19 mouse cellular contexts compared by ENCODE assay signal in the genomic region with DNA sequence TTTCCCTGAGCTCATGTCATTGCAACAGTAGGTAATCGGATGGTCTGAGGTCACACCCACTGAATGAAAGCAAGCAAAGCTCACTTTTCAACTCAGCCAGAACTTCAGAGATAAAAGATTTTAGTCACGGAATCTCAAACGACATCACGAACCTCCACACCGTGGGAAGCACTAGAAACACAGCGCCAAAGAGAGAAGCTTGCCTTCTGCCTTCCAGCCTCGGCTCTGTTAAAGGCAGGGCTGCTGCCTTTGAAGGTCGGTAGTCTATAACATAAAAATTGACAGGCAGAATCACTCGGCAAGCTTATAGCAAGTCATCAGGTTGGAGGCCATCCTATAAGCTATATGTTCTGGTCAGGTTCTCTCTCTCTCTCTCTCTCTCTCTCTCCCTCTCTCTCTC.
A peak's percentile ranks its signal among the peaks of the same experiment; 100 is the strongest.
DNase-seq lines count a peak whose midpoint lies in the region; ATAC-seq and TF ChIP-seq lines count a peak whose summit lies in the region.
"Had no signal": no experiment of that assay in that cellular context is flagged by ENCODE, and none has a peak within 500 bp of the region (broad histone marks: within the 10 kb centered on the region; RNA-seq: fewer than 3 reads in every experiment).

No protein-coding gene starts in this region.

- H3K4me1 ChIP-seq in midbrain, embryonic 16.5 days (ENCODE audit: control insufficient read depth, insufficient read depth, low read length), result no peaks in the 10 kb centered on the region
- peaks cover 4% of the 10 kb centered on the region; the same call in 1 of the 2 replicates for H3K4me1 ChIP-seq in midbrain, embryonic 13.5 days (replicated peaks)
- H3K4me1 ChIP-seq: forebrain, embryonic 13.5 days; forebrain, embryonic 15.5 days had no signal

- 56% methylated on average over 9 of the region's 9 CpGs for WGBS in midbrain, embryonic 16.5 days
- 66% methylated on average over 9 of the region's 9 CpGs for WGBS in midbrain, embryonic 13.5 days

- no peak for TF ChIP-seq POLR2A in brain, embryonic 14.5 days (IDR thresholded peaks at IDR 0.05; ENCODE audit: borderline replicate concordance, extremely low read depth, insufficient read depth, insufficient read length, poor library complexity, severe bottlenecking)

- no peak overlapping the region for H3K27ac ChIP-seq in midbrain, embryonic 16.5 days (ENCODE audit: low read length)
- no peak overlapping the region for H3K27ac ChIP-seq in midbrain, embryonic 13.5 days
- H3K27ac ChIP-seq: embryonic facial prominence, embryonic 10.5 days; embryonic facial prominence, embryonic 12.5 days; forebrain, embryonic 13.5 days; forebrain, embryonic 15.5 days had no signal

- H3K4me3 ChIP-seq in midbrain, embryonic 16.5 days (ENCODE audit: low read depth, low read length), result no peak overlapping the region
- no peak overlapping the region for H3K4me3 ChIP-seq in midbrain, embryonic 13.5 days (replicated peaks)
- H3K4me3 ChIP-seq: embryonic facial prominence, embryonic 10.5 days; embryonic facial prominence, embryonic 12.5 days; forebrain, embryonic 13.5 days; forebrain, embryonic 15.5 days had no signal

- H3K9me3 ChIP-seq in midbrain, embryonic 16.5 days (replicated peaks; ENCODE audit: control insufficient read depth, low read length, poor library complexity, severe bottlenecking), result no peaks in the 10 kb centered on the region
- no peaks in the 10 kb centered on the region for H3K9me3 ChIP-seq in midbrain, embryonic 13.5 days
- H3K9me3 ChIP-seq: embryonic facial prominence, embryonic 10.5 days; embryonic facial prominence, embryonic 12.5 days; forebrain, embryonic 13.5 days; forebrain, embryonic 15.5 days had no signal

- ATAC-seq in midbrain, embryonic 16.5 days, result peak; percentile 40; the same call in 1 of the 2 replicates
- ATAC-seq in midbrain, embryonic 13.5 days, result no peak
- ATAC-seq: forebrain, embryonic 13.5 days; forebrain, embryonic 15.5 days; forebrain, postnatal 0 days had no signal

- no peaks in the 10 kb centered on the region for H3K36me3 ChIP-seq in midbrain, embryonic 16.5 days (ENCODE audit: control insufficient read depth, insufficient read depth, low read length)
- H3K36me3 ChIP-seq in midbrain, embryonic 13.5 days, result no peaks in the 10 kb centered on the region
- H3K36me3 ChIP-seq: embryonic facial prominence, embryonic 10.5 days; embryonic facial prominence, embryonic 12.5 days; forebrain, embryonic 15.5 days had no signal

- H3K9ac ChIP-seq in midbrain, embryonic 16.5 days (ENCODE audit: low read depth, low read length), result no peak overlapping the region
- H3K9ac ChIP-seq in midbrain, embryonic 13.5 days (replicated peaks), result no peak overlapping the region
- H3K9ac ChIP-seq: embryonic facial prominence, embryonic 12.5 days; forebrain, embryonic 13.5 days; forebrain, embryonic 15.5 days; forebrain, postnatal 0 days had no signal

- H3K4me2 ChIP-seq in midbrain, embryonic 16.5 days (ENCODE audit: low read length), result no peak overlapping the region
- no peak overlapping the region for H3K4me2 ChIP-seq in midbrain, embryonic 13.5 days (replicated peaks)
- H3K4me2 ChIP-seq: embryonic facial prominence, embryonic 12.5 days; forebrain, embryonic 13.5 days; forebrain, embryonic 15.5 days had no signal

- peak; percentile 51 for DNase-seq in heart, adult 11 months
- DNase-seq in heart, adult 18-20 months, result no peak
- peak; percentile 46 for DNase-seq in brain, embryonic 14.5 days (ENCODE audit: low read depth)
- DNase-seq in yolk sac, embryonic 10.5 days (ENCODE audit: low spot score), result no peak
- DNase-seq: adrenal gland, adult 2 months; adrenal gland, postnatal 10 days; adrenal gland, postnatal 25 days; cerebellum, adult 11 months; cerebellum, adult 18-20 months; cerebellum, adult 8-10 months; cerebellum, postnatal 10 days; cerebellum, postnatal 25 days; forebrain, postnatal 0 days had no signal

- no peak for TF ChIP-seq CTCF in brain, embryonic 14.5 days (IDR thresholded peaks at IDR 0.05; ENCODE audit: borderline replicate concordance, extremely low read depth, insufficient read depth, insufficient read length)

- H3K27me3 ChIP-seq in midbrain, embryonic 16.5 days (ENCODE audit: control insufficient read depth, insufficient read depth, low read depth, low read length), result no peaks in the 10 kb centered on the region
- no peaks in the 10 kb centered on the region for H3K27me3 ChIP-seq in midbrain, embryonic 13.5 days
- H3K27me3 ChIP-seq: embryonic facial prominence, embryonic 12.5 days; forebrain, embryonic 13.5 days; forebrain, embryonic 15.5 days had no signal

Comparison
In these comparisons a context has a peak if more than half of its experiments do, and no peak if none do; other contexts are left out.
1. DNase-seq: peak in heart, adult 11 months (single experiment) and brain, embryonic 14.5 days (single experiment); none in heart, adult 18-20 months (0 of 2) and yolk sac, embryonic 10.5 days (single experiment).